Mouse (Mus musculus) C2C12 (cell line): ENCODE results near the gene Zbtb45.

ENCODE experiments used
- CEBPB ChIP-seq: IDR thresholded peaks from one replicate; pipeline ENCODE4 v1.6.1; 2011; ENCODE audit warnings: low read depth, mild to moderate bottlenecking, control low read depth, moderate library complexity
- CTCF ChIP-seq: IDR thresholded peaks from one replicate; pipeline ENCODE4 v1.5.1; 2011; ENCODE audit not compliant: control insufficient read depth, insufficient read depth, insufficient read length
- MAX ChIP-seq: IDR thresholded peaks from one replicate; pipeline ENCODE4 v1.6.1; 2011; ENCODE audit warnings: mild to moderate bottlenecking, control low read depth
- USF1 ChIP-seq: IDR thresholded peaks from one replicate; pipeline ENCODE4 v1.6.1; 2011; ENCODE audit warnings: low read depth, mild to moderate bottlenecking, control low read depth, moderate library complexity

- TF ChIP-seq CTCF: no peak
- TF ChIP-seq MAX: no peak
- TF ChIP-seq USF1: no peak
- no peak for TF ChIP-seq CEBPB
Measured at GRCm38 (mm10) chr7:13013671-13014070, 3.8 kb upstream of the Zbtb45 start.
